Comparison of ENCODE assay signal across 12 mouse cellular contexts in the genomic region with DNA sequence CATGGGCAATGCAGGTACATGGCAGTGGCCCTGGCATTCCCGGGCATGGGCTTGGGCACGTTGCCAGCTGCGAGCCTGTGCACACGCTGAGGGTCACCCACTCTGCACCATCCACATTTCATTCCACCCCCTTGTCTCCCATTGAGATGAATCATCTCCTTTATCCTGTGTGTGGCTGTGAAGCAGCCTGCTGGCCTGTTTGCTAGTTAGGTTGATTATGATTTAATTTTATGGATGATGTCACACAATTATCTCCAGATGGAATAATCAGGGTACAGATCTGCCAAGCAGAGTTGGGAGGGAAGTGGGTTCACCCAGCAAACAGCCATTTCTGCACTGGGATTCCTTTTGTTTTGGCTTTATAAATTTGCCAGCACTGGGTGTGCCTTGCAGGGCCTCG.
DNase-seq lines count a peak whose midpoint lies in the region; ATAC-seq and TF ChIP-seq lines count a peak whose summit lies in the region.
"Had no signal": no experiment of that assay in that cellular context is flagged by ENCODE, and none has a peak within 500 bp of the region (broad histone marks: within the 10 kb centered on the region; RNA-seq: fewer than 3 reads in every experiment).

No protein-coding gene starts in this region.

- H3K27me3 ChIP-seq in cerebellum, adult 2 months (ENCODE audit: control insufficient read depth, insufficient read depth, low read length), result no peaks in the 10 kb centered on the region
- no peaks in the 10 kb centered on the region for H3K27me3 ChIP-seq in intestine, embryonic 14.5 days (replicated peaks; ENCODE audit: control insufficient read depth, insufficient read depth, low read length)
- H3K27me3 ChIP-seq in intestine, postnatal 0 days (replicated peaks; ENCODE audit: control insufficient read depth, insufficient read depth, low read length), result no peaks in the 10 kb centered on the region
- H3K27me3 ChIP-seq: limb, embryonic 12.5 days; neural tube, embryonic 12.5 days had no signal

- no peak overlapping the region for H3K4me3 ChIP-seq in cerebellum, adult 2 months (replicated peaks; ENCODE audit: insufficient read depth, low read depth, low read length)
- H3K4me3 ChIP-seq in intestine, embryonic 14.5 days (ENCODE audit: low read depth, low read length), result no peak overlapping the region
- no peak overlapping the region for H3K4me3 ChIP-seq in intestine, postnatal 0 days (ENCODE audit: low read depth, low read length)
- H3K4me3 ChIP-seq: heart, adult 2 months; limb, embryonic 12.5 days; neural tube, embryonic 12.5 days had no signal

- H3K9me3 ChIP-seq in intestine, embryonic 14.5 days (ENCODE audit: control insufficient read depth, low read length), result peaks cover 4% of the 10 kb centered on the region; the same call in 1 of the 2 replicates
- no peaks in the 10 kb centered on the region for H3K9me3 ChIP-seq in intestine, postnatal 0 days (ENCODE audit: control insufficient read depth)

- H3K27ac ChIP-seq in cerebellum, adult 2 months (ENCODE audit: insufficient read depth, low read length), result no peak overlapping the region
- H3K27ac ChIP-seq in intestine, embryonic 14.5 days (ENCODE audit: low read depth), result no peak overlapping the region
- no peak overlapping the region for H3K27ac ChIP-seq in intestine, postnatal 0 days (ENCODE audit: low read depth, low read length)
- H3K27ac ChIP-seq: heart, adult 2 months; limb, embryonic 12.5 days; neural tube, embryonic 12.5 days had no signal

- no peak overlapping the region for H3K4me2 ChIP-seq in intestine, embryonic 14.5 days (ENCODE audit: low read length)
- H3K4me2 ChIP-seq in intestine, postnatal 0 days (replicated peaks; ENCODE audit: low read depth), result no peak overlapping the region
- H3K4me2 ChIP-seq: limb, embryonic 12.5 days; neural tube, embryonic 12.5 days had no signal

- no peaks in the 10 kb centered on the region for H3K36me3 ChIP-seq in intestine, embryonic 14.5 days (ENCODE audit: control insufficient read depth, insufficient read depth, low read length)
- no peaks in the 10 kb centered on the region for H3K36me3 ChIP-seq in intestine, postnatal 0 days (ENCODE audit: control insufficient read depth, insufficient read depth)
- H3K36me3 ChIP-seq: limb, embryonic 12.5 days; neural tube, embryonic 12.5 days had no signal

- 13% methylated on average over 5 of the region's 5 CpGs for WGBS in cerebellum, adult 2 months
- WGBS in intestine, embryonic 14.5 days, result 84% methylated on average over 5 of the region's 5 CpGs
- 85% methylated on average over 5 of the region's 5 CpGs for WGBS in intestine, postnatal 0 days

- no peak for TF ChIP-seq POLR2A in cerebellum, adult 2 months (IDR thresholded peaks at IDR 0.05; ENCODE audit: borderline replicate concordance, insufficient read depth, low read length)

- no peak for TF ChIP-seq CTCF in cerebellum, adult 2 months (IDR thresholded peaks at IDR 0.05; ENCODE audit: borderline replicate concordance, insufficient read depth, low read depth, low read length)
- TF ChIP-seq CTCF in intestine, postnatal 0 days (IDR thresholded peaks at IDR 0.05; ENCODE audit: low read depth), result no peak

- H3K9ac ChIP-seq in intestine, embryonic 14.5 days (ENCODE audit: low read length), result no peak overlapping the region
- no peak overlapping the region for H3K9ac ChIP-seq in intestine, postnatal 0 days (ENCODE audit: low read depth, low read length)
- H3K9ac ChIP-seq: limb, embryonic 12.5 days; neural tube, embryonic 12.5 days had no signal

- peak; percentile 64 for ATAC-seq in intestine, embryonic 14.5 days (replicated peaks; ENCODE audit: low FRiP score, low TSS enrichment, low read depth)
- ATAC-seq in intestine, postnatal 0 days, result no peak

- DNase-seq in cerebellum, adult 2 months, result peak; percentile 15 to 49
- no peak for DNase-seq in cerebellum, adult 9-11 months
- no peak for DNase-seq in intestine, embryonic 14.5 days (ENCODE audit: low spot score)
- peak; percentile 82 for DNase-seq in MN1 (ENCODE audit: low spot score)
- peak; percentile 39 to 47 for DNase-seq in layer of hippocampus, adult 8-10 months (ENCODE audit: low spot score in 2 of 2)
- no peak for DNase-seq in natural killer cell, adult 2 months (ENCODE audit: low spot score in 2 of 2)
- DNase-seq in testis, postnatal 14 days (ENCODE audit: low spot score), result no peak
- DNase-seq: heart, adult 2 months; kidney, adult 11 months had no signal

- peaks cover 3% of the 10 kb centered on the region; the same call in 1 of the 2 replicates for H3K4me1 ChIP-seq in cerebellum, adult 2 months (ENCODE audit: control insufficient read depth, insufficient read depth, low read length)
- no peaks in the 10 kb centered on the region for H3K4me1 ChIP-seq in intestine, embryonic 14.5 days (replicated peaks; ENCODE audit: control insufficient read depth, insufficient read depth, low read length)
- no peaks in the 10 kb centered on the region for H3K4me1 ChIP-seq in intestine, postnatal 0 days (replicated peaks; ENCODE audit: control insufficient read depth, insufficient read depth, low read length)
- H3K4me1 ChIP-seq: limb, embryonic 12.5 days; neural tube, embryonic 12.5 days had no signal

Comparison
In these comparisons a context has a peak if more than half of its experiments do, and no peak if none do; other contexts are left out.
1. DNase-seq: peak in cerebellum, adult 2 months (2 of 2), MN1 (single experiment) and layer of hippocampus, adult 8-10 months (2 of 2); none in cerebellum, adult 9-11 months (single experiment), intestine, embryonic 14.5 days (single experiment), natural killer cell, adult 2 months (0 of 2) and testis, postnatal 14 days (single experiment).